Mouse (Mus musculus) right cerebral cortex, postnatal 4 days (tissue): ENCODE results near the gene Ada.

Experiments used
- DNase-seq: peaks from one replicate; pipeline ENCODE4 v3.0.0-alpha.2; 2022

Gene Ada

GRCm38 (mm10) chr2:163728300-163728699, 21.7 kb downstream of the Ada start:
- no peak for DNase-seq

- DNase-seq = no peak
These were observed 23.2 kb downstream of the Ada start for GRCm38 (mm10) chr2:163726766-163727393.

- DNase-seq = peak; percentile 65
These were observed 27.5 kb downstream of the Ada start for GRCm38 (mm10) chr2:163722550-163722949.

- DNase-seq = no peak
These were observed 30.4 kb downstream of the Ada start for GRCm38 (mm10) chr2:163719616-163720015.

GRCm38 (mm10) chr2:163718951-163719603, 31.0 kb downstream of the Ada start:
- DNase-seq = peak; percentile 92

- DNase-seq = no peak
These were observed 31.5 kb downstream of the Ada start for GRCm38 (mm10) chr2:163718526-163718925.

- no peak for DNase-seq
These were observed 33.2 kb downstream of the Ada start for GRCm38 (mm10) chr2:163716853-163717252.

GRCm38 (mm10) chr2:163716448-163716847, 33.6 kb downstream of the Ada start:
- DNase-seq = no peak

- DNase-seq = no peak
These were observed 36.7 kb downstream of the Ada start for GRCm38 (mm10) chr2:163713340-163713739.

- DNase-seq = no peak
These were observed 37.2 kb downstream of the Ada start for GRCm38 (mm10) chr2:163712874-163713273.

- no peak for DNase-seq
These were observed 37.6 kb downstream of the Ada start for GRCm38 (mm10) chr2:163712473-163712872.

GRCm38 (mm10) chr2:163711368-163711868, 38.6 kb downstream of the Ada start:
- DNase-seq = no peak

- DNase-seq = no peak
These were observed 39.4 kb downstream of the Ada start for GRCm38 (mm10) chr2:163710606-163711159.

- DNase-seq = no peak
These were observed 40.0 kb downstream of the Ada start for GRCm38 (mm10) chr2:163710000-163710399.

GRCm38 (mm10) chr2:163708763-163709250, 41.2 kb downstream of the Ada start:
- DNase-seq = no peak

- no peak for DNase-seq
These were observed 41.7 kb downstream of the Ada start for GRCm38 (mm10) chr2:163708321-163708720.

- DNase-seq = no peak
These were observed 46.3 kb downstream of the Ada start for GRCm38 (mm10) chr2:163703599-163704260.

- no peak for DNase-seq
These were observed 47.1 kb downstream of the Ada start for GRCm38 (mm10) chr2:163702921-163703320.

- no peak for DNase-seq
These were observed 47.6 kb downstream of the Ada start for GRCm38 (mm10) chr2:163702431-163702830.

- DNase-seq = no peak
These were observed 50.8 kb downstream of the Ada start for GRCm38 (mm10) chr2:163699078-163699780.

GRCm38 (mm10) chr2:163697764-163698480, 52.1 kb downstream of the Ada start:
- DNase-seq = no peak

- DNase-seq = no peak
These were observed 53.3 kb downstream of the Ada start for GRCm38 (mm10) chr2:163696763-163697162.
